Mouse (Mus musculus) forebrain, postnatal 0 days (tissue): ENCODE measurements at regions not wholly inside any gene's neighbourhood (a gene's known extent, or its start where the extent isn't known, plus 50 kb on each side); places are given as distances from the start of the nearest gene placed in this dataset.

Experiments used
- ATAC-seq: fragments of 200-750 bp; cut with Nextera tagmentation; 2 replicates; pipeline ENCODE4 v1.8.0; 2017; ENCODE audit warnings: mild to moderate bottlenecking, moderate library complexity
- DNase-seq: peaks from one replicate; pipeline ENCODE4 v3.0.0-alpha.2; 2015
- H3K27ac ChIP-seq: fragments of 300-500 bp; sonication (generic); 2 replicates; pipeline ENCODE4 v1.5.1; 2014; ENCODE audit warnings: low read depth, mild to moderate bottlenecking, antibody characterized with exemption, low read length, moderate library complexity, mixed read lengths
- H3K27me3 ChIP-seq: fragments of 300-500 bp; sonication (generic); 2 replicates; pipeline ENCODE4 v1.6.1; 2014; ENCODE audit warnings: mild to moderate bottlenecking, low read length, mixed read lengths; ENCODE audit not compliant: insufficient read depth
- H3K36me3 ChIP-seq: fragments of 300-500 bp; sonication (generic); 2 replicates; pipeline ENCODE4 v1.6.1; 2014; ENCODE audit warnings: mild to moderate bottlenecking, moderate library complexity; ENCODE audit not compliant: insufficient read depth
- H3K4me1 ChIP-seq: fragments of 300-500 bp; sonication (generic); 2 replicates; pipeline ENCODE4 v1.6.1; 2014; ENCODE audit warnings: antibody characterized with exemption; ENCODE audit not compliant: insufficient read depth
- H3K4me2 ChIP-seq: fragments of 300-500 bp; sonication (generic); 2 replicates; pipeline ENCODE4 v1.6.1; 2014; ENCODE audit warnings: low read depth, mild to moderate bottlenecking, moderate library complexity
- H3K4me3 ChIP-seq: fragments of 300-500 bp; sonication (generic); 2 replicates; pipeline ENCODE4 v1.5.1; 2014; ENCODE audit warnings: low read depth, low read length, mixed read lengths
- H3K9ac ChIP-seq: fragments of 300-500 bp; sonication (generic); 2 replicates; pipeline ENCODE4 v1.6.1; 2014; ENCODE audit warnings: mild to moderate bottlenecking
- H3K9me3 ChIP-seq: fragments of 300-500 bp; sonication (generic); 2 replicates; pipeline ENCODE4 v1.6.1; 2016; ENCODE audit warnings: low read length
- CTCF ChIP-seq: sonication (generic); IDR thresholded peaks from 2 replicates; pipeline ENCODE4 v1.5.1; 2016; ENCODE audit warnings: antibody characterized with exemption, control low read depth, low read depth
- WGBS: fragments of 180-500 bp; shearing (Covaris S2); extraction: QIAGEN DNeasy Blood & Tissue Kit; methylation state at CpG from one replicate; pipeline ENCODE4 v1.1.7; 2014; 5-methylcytosine and 5-hydroxymethylcytosine counted together

- no peak overlapping the region for H3K27ac ChIP-seq
- H3K27me3 ChIP-seq, result no peaks in the 10 kb centered on the region
- no peaks in the 10 kb centered on the region for H3K36me3 ChIP-seq
- TF ChIP-seq CTCF, result no peak
- 75% methylated on average over 5 of the region's 5 CpGs for WGBS
- H3K4me2 ChIP-seq, result no peak overlapping the region
- no peak for ATAC-seq
- H3K9me3 ChIP-seq, result 0 out of 2 replicates have a peak, but pooled peaks cover 3% of the 10 kb centered on the region
- H3K4me1 ChIP-seq, result 0 out of 2 replicates have a peak, but pooled peaks cover 7% of the 10 kb centered on the region
- no peak overlapping the region for H3K4me3 ChIP-seq
- no peak overlapping the region for H3K9ac ChIP-seq
- no peak for DNase-seq
Measured at GRCm38 (mm10) chr11:86419810-86420483, 62.5 kb upstream of the Med13 start.

- no peak for DNase-seq
- H3K9me3 ChIP-seq, result no peaks in the 10 kb centered on the region
- TF ChIP-seq CTCF, result no peak
- H3K36me3 ChIP-seq, result no peaks in the 10 kb centered on the region
- H3K9ac ChIP-seq, result no peak overlapping the region
- H3K4me3 ChIP-seq, result no peak overlapping the region
- no peaks in the 10 kb centered on the region for H3K27me3 ChIP-seq
- no peak for ATAC-seq
- no peaks in the 10 kb centered on the region for H3K4me1 ChIP-seq
- no peak overlapping the region for H3K27ac ChIP-seq
- 55% methylated on average over 3 of the region's 3 CpGs for WGBS
- H3K4me2 ChIP-seq, result no peak overlapping the region
Measured at GRCm38 (mm10) chr11:86428926-86429325, 55.5 kb upstream of the Rnft1 start.

GRCm38 (mm10) chr11:86430287-86430686, 54.2 kb upstream of the Rnft1 start:
- no peaks in the 10 kb centered on the region for H3K27me3 ChIP-seq
- H3K4me3 ChIP-seq, result no peak overlapping the region
- no peak overlapping the region for H3K4me2 ChIP-seq
- H3K9me3 ChIP-seq, result no peaks in the 10 kb centered on the region
- peaks cover 1% of the 10 kb centered on the region; the same call in 1 of the 2 replicates for H3K4me1 ChIP-seq
- H3K9ac ChIP-seq, result no peak overlapping the region
- WGBS, result 85% methylated on average over 2 of the region's 2 CpGs
- no peak overlapping the region for H3K27ac ChIP-seq
- TF ChIP-seq CTCF, result no peak
- no peak for DNase-seq
- no peaks in the 10 kb centered on the region for H3K36me3 ChIP-seq
- no peak for ATAC-seq

GRCm38 (mm10) chr11:86431550-86431949, 52.9 kb upstream of the Rnft1 start:
- DNase-seq, result no peak
- 67% methylated on average over 5 of the region's 5 CpGs for WGBS
- no peak for ATAC-seq
- H3K27me3 ChIP-seq, result no peaks in the 10 kb centered on the region
- no peak overlapping the region for H3K27ac ChIP-seq
- no peak for TF ChIP-seq CTCF
- H3K9me3 ChIP-seq, result no peaks in the 10 kb centered on the region
- H3K9ac ChIP-seq, result no peak overlapping the region
- no peak overlapping the region for H3K4me3 ChIP-seq
- peaks cover 5% of the 10 kb centered on the region; the same call in 1 of the 2 replicates for H3K4me1 ChIP-seq
- H3K4me2 ChIP-seq, result no peak overlapping the region
- no peaks in the 10 kb centered on the region for H3K36me3 ChIP-seq

GRCm38 (mm10) chr11:86434106-86434505, 50.4 kb upstream of the Rnft1 start:
- H3K4me1 ChIP-seq, result peaks cover 5% of the 10 kb centered on the region; the same call in 1 of the 2 replicates
- no peak overlapping the region for H3K9ac ChIP-seq
- WGBS, result 55% methylated on average over 8 of the region's 8 CpGs
- H3K36me3 ChIP-seq, result no peaks in the 10 kb centered on the region
- H3K27ac ChIP-seq, result peak overlapping the region; percentile 72
- 0 out of 2 replicates have a peak overlapping the region, but pooled peaks have one; percentile 13 for H3K4me2 ChIP-seq
- DNase-seq (peak; percentile 81), ATAC-seq (peak; percentile 75)
- no peaks in the 10 kb centered on the region for H3K9me3 ChIP-seq
- H3K4me3 ChIP-seq, result no peak overlapping the region
- H3K27me3 ChIP-seq, result no peaks in the 10 kb centered on the region
- no peak for TF ChIP-seq CTCF
